Mouse (Mus musculus) lung, embryonic 15.5 days (tissue): ENCODE measurements around the gene Hils1. TPM values are rescaled to one million over a fixed set of nuclear protein-coding genes. Genes with fewer than 3 reads are reported as not detected.
"Not testable (repeated sequence)": the region's sequence is repeated elsewhere in the genome, so short reads cannot be mapped to it uniquely, and the experiment has no call there.

Experiments used
- ATAC-seq: fragments of 200-750 bp; cut with Nextera tagmentation; 2 replicates; pipeline ENCODE4 v1.8.0; 2017; ENCODE audit warnings: moderate number of reproducible peaks, borderline replicate concordance; ENCODE audit not compliant: low FRiP score, low TSS enrichment; ENCODE audit errors: extremely low read depth
- H3K27ac ChIP-seq: fragments of 300-500 bp; sonication (generic); 2 replicates; pipeline ENCODE4 v1.5.1; 2015; ENCODE audit warnings: moderate library complexity, mild to moderate bottlenecking, inconsistent platforms
- H3K27me3 ChIP-seq: fragments of 300-500 bp; sonication (generic); 2 replicates; pipeline ENCODE4 v1.6.1; 2015; ENCODE audit warnings: inconsistent platforms
- H3K36me3 ChIP-seq: fragments of 300-500 bp; sonication (generic); 2 replicates; pipeline ENCODE4 v1.6.1; 2015; ENCODE audit warnings: inconsistent platforms
- H3K4me1 ChIP-seq: fragments of 300-500 bp; sonication (generic); 2 replicates; pipeline ENCODE4 v1.6.1; 2015; ENCODE audit warnings: inconsistent platforms
- H3K4me2 ChIP-seq: fragments of 300-500 bp; sonication (generic); 2 replicates; pipeline ENCODE4 v1.6.1; 2015; ENCODE audit warnings: inconsistent platforms, mild to moderate bottlenecking, moderate library complexity
- H3K4me3 ChIP-seq: fragments of 300-500 bp; sonication (generic); 2 replicates; pipeline ENCODE4 v1.5.1; 2015; ENCODE audit warnings: mild to moderate bottlenecking, inconsistent platforms
- H3K9ac ChIP-seq: fragments of 300-500 bp; sonication (generic); 2 replicates; pipeline ENCODE4 v1.6.1; 2015; ENCODE audit warnings: inconsistent platforms
- H3K9me3 ChIP-seq: fragments of 300-500 bp; sonication (generic); 2 replicates; pipeline ENCODE4 v1.6.1; 2016; ENCODE audit warnings: inconsistent platforms
- WGBS: fragments of 180-500 bp; shearing (Covaris S2); methylation state at CpG from one replicate; pipeline ENCODE4 v1.1.7; 2015; 5-methylcytosine and 5-hydroxymethylcytosine counted together
- polyA plus RNA-seq: library from polyadenylated mRNA; unstranded; fragments of >200 nt; fragmentation: Nextera tagmentation; extraction: Ambion mirVana; gene quantifications from 2 replicates; pipeline ENCODE4 v1.2.1, GENCODE M21; 2015

The Hils1 gene
- polyA plus RNA-seq, 1 experiment from 2014 or later: not detected

DNA sequence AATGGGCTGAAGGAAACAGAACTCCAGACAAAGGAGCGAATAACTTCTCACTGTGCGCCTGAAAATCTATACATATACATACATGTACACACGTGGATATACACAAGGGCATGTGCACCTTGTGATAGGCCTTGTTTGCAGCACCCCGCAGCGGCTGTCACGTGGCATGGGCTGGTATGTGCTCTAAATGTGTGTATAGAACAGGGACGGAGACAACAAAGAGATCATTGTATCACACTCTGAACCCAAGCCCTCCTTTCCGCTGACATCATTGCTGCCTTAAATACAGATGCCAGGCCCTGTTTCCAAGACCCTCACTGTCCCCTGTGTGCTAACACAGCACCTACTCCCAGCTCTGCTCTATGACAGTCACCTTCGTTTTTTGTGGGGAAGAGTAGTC lies 12.3 kb upstream of the Hils1 start:
- Histone ChIP-seq H3K4me2 (no peak overlapping the region), H3K9ac (no peak overlapping the region), H3K4me3 (no peak overlapping the region), H3K27ac (peak overlapping the region; percentile 54), H3K36me3 (peaks cover 18% of the 10 kb centered on the region), H3K4me1 (peaks cover 30% of the 10 kb centered on the region), H3K27me3 (no peaks in the 10 kb centered on the region), H3K9me3 (no peaks in the 10 kb centered on the region)
- ATAC-seq: no peak
- WGBS: 59% methylated on average over 9 of the region's 9 CpGs

DNA sequence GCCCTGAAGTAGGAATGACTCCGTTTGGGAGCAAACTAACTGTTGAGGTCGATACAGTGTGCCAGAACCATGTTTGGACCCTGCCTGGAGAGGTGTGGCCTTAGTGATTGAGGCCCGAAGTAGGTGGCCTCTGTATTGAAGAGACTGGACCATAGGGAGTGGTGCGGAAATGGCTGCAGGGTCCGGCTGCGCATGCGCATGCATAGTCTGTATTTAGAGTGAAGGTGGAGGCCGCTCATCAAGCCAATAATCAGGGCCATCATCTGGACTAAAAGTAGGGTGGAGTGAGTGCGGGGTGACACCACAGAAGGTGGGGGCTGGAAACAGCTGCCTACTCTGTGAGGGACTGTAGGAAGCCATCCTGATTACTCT lies 9.7 kb upstream of the Hils1 start:
- H3K4me3 ChIP-seq: no peak overlapping the region
- H3K9ac ChIP-seq: no peak overlapping the region
- peak overlapping the region; percentile 84 for H3K27ac ChIP-seq
- WGBS: 82% methylated on average over 9 of the region's 9 CpGs
- H3K27me3 ChIP-seq: no peaks in the 10 kb centered on the region
- H3K4me2 ChIP-seq: peak overlapping the region; percentile 35; the same call in 1 of the 2 replicates
- H3K36me3 ChIP-seq: no peaks in the 10 kb centered on the region
- H3K4me1 ChIP-seq: peaks cover 33% of the 10 kb centered on the region
- H3K9me3 ChIP-seq: no peaks in the 10 kb centered on the region
- peak; percentile 19 for ATAC-seq

DNA sequence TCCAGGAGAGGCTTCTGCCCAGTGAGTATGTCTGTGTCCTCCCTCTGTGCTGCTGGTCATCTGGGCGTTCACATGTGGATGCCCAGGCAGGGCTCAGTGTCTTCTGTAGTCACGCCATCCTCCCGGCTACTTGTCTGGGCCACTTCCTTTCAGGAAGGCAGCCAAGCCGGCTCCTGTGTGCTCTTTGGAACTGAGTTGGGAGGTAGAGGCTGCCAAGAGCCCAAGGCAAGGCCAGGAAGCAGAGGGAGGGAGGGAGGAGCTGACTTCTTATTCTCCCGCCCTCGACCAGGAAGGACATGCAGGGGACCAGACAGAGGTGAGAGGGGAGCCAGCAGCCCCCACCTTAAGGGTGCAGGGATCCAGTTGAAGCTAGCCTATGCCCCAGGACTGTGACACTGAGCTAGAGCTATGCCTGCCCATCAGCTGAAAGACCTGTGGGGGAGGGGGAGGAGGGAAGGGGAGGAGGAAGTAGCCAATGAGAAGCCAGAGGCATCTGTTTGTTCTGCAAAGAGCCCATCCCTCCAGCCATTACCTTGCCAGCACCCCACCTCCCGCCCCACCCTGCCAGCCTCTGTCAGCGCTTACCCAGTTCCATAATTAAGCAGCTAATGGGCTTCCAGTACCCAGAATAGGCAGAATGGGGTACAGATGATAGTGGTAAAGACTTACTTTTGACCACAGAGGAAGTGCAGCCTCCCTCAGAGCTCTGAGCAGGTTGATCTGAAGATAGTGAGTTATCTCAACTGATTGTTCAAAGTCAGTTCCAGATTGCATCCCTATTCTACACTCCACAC lies 9.1 kb upstream of the Hils1 start:
- peak; percentile 83 for ATAC-seq
- whole genome bisulfite sequencing: 7% methylated on average over 8 of the region's 8 CpGs
- peak overlapping the region; percentile 35; the same call in 1 of the 2 replicates for H3K4me2 ChIP-seq

DNA sequence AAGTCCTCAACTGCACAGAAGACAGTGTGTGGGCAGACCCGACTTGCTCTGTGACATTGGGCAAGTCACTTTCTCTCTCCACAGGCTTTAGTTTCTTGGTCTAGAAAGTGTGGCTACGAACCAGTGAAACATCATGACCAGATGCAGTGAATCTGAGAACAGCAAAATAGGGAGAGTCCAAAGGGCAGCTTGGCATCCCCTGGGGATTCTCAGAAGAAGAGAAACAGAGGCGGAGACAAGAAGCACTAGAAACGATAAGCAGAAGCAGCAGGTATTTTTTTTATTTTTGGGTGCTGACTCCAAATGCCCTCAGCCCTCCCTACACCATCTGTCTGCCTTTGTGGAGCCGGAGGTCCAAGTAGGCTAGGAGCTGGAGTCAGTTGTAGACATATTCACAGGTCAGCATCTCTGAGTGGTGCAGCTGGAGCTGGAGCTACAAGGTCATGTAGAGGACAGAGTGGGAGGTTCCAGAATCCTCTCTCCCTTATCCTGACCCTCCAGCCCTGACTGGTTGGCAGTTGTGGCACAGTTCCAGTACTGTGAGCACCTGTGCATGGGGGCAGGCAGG lies 4.8 kb upstream of the Hils1 start:
- Histone ChIP-seq H3K4me3 (no peak overlapping the region), H3K4me1 (peaks cover 28% of the 10 kb centered on the region), H3K4me2 (no peak overlapping the region), H3K27ac (no peak overlapping the region), H3K9me3 (no peaks in the 10 kb centered on the region), H3K9ac (no peak overlapping the region), H3K27me3 (no peaks in the 10 kb centered on the region), H3K36me3 (no peaks in the 10 kb centered on the region)
- ATAC-seq: no peak
- 54% methylated on average over 5 of the region's 5 CpGs for WGBS

More for the DNA sequence above, 9.1 kb upstream of the Hils1 start:
- H3K27me3 ChIP-seq: no peaks in the 10 kb centered on the region
- H3K9me3 ChIP-seq: no peaks in the 10 kb centered on the region
- peak overlapping the region; percentile 84 for H3K27ac ChIP-seq
- peaks cover 36% of the 10 kb centered on the region for H3K4me1 ChIP-seq
- no peak overlapping the region for H3K4me3 ChIP-seq
- no peak overlapping the region for H3K9ac ChIP-seq
- no peaks in the 10 kb centered on the region for H3K36me3 ChIP-seq

- Histone ChIP-seq H3K27ac (no peak overlapping the region), H3K4me1 (no peaks in the 10 kb centered on the region), H3K4me3 (no peak overlapping the region), H3K36me3 (no peaks in the 10 kb centered on the region), H3K9ac (no peak overlapping the region), H3K9me3 (no peaks in the 10 kb centered on the region), H3K4me2 (no peak overlapping the region), H3K27me3 (no peaks in the 10 kb centered on the region)
- WGBS: 77% methylated on average over 7 of the region's 7 CpGs
- no peak for ATAC-seq
Observed at GRCm38 (mm10) chr11:94968187-94968586, 794 bp downstream of the Hils1 start.

- WGBS: 84% methylated on average over 4 of the region's 4 CpGs
Observed at GRCm38 (mm10) chr11:94969709-94970108, 2.3 kb downstream of the Hils1 start.

DNA sequence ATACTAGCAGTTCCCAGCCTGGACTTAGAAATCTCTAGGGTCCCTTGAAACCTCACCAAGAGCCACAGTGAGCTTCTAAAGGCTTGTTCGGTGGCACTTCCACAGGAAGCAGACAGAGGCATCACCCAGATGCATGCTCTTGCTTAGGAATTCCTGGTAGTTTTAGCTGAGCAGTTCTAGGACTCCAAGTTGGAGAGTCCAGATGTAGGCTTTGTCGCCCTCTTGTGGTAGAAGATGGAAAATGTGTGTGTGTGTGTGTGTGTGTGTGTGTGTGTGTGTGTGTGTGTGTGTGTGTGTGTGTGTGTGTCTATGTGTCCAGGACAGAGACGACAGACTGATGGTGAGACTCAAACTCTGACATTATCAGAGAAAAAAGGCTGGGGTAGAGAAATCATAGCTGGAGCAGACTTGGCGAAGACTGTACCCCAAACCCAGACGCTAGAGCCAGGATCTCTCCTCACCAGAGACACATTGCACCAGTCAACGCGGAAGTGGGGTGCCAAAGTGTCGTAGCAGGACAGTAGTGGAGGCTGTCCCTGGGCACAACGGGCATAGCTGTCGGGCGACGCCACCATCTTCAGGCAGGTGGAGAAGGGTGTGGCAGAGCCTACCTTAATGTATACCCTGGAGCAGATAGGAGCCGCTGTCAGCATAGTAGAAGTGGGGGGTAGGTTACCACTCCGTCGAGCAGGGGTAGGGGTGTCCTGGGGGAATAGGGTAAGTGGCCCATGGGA lies 3.0 kb downstream of the Hils1 start:
- no peaks in the 10 kb centered on the region for H3K4me1 ChIP-seq
- no peaks in the 10 kb centered on the region for H3K27me3 ChIP-seq
- H3K27ac ChIP-seq: no peak overlapping the region
- H3K4me3 ChIP-seq: no peak overlapping the region
- no peak overlapping the region for H3K4me2 ChIP-seq
- peak; percentile 43 for ATAC-seq
- no peaks in the 10 kb centered on the region for H3K9me3 ChIP-seq
- WGBS: 54% methylated on average over 15 of the region's 15 CpGs
- H3K36me3 ChIP-seq: no peaks in the 10 kb centered on the region
- H3K9ac ChIP-seq: no peak overlapping the region

More at GRCm38 (mm10) chr11:94969709-94970108, 2.3 kb downstream of the Hils1 start:
- ATAC-seq, H3K36me3 ChIP-seq, H3K4me2 ChIP-seq, H3K4me1 ChIP-seq, H3K27me3 ChIP-seq, H3K9ac ChIP-seq, H3K27ac ChIP-seq, H3K4me3 ChIP-seq, H3K9me3 ChIP-seq: not testable (repeated sequence)

GRCm38 (mm10) chr11:94971895-94972615 lies 4.7 kb downstream of the Hils1 start:
- H3K27me3 ChIP-seq: no peaks in the 10 kb centered on the region; the same call in 1 of the 2 replicates
- no peaks in the 10 kb centered on the region for H3K4me1 ChIP-seq
- no peaks in the 10 kb centered on the region for H3K9me3 ChIP-seq
- no peak overlapping the region for H3K4me3 ChIP-seq
- H3K36me3 ChIP-seq: no peaks in the 10 kb centered on the region
- 63% methylated on average over 16 of the region's 16 CpGs for WGBS
- no peak overlapping the region for H3K9ac ChIP-seq
- H3K4me2 ChIP-seq: no peak overlapping the region
- ATAC-seq: no peak
- no peak overlapping the region for H3K27ac ChIP-seq

DNA sequence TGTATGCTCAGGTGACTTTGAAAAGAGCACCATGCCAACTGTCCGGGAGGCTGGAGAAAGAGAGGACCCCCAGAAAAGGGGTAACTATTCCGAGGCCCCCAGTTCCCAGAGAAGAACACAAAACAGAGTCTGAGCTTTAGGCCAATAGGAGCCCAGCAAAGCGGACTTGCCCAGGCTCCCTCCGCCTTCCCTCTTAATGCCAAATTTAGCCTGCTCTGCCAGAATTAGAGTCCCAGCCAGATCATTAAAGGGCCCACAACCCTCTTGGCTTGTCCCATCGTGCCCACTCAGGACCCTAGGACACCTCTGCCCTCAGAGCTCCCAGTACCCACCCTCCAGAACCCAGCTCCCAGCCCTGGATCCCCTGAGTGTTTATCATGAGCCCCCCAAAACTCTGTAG lies 5.5 kb downstream of the Hils1 start:
- Histone ChIP-seq H3K9me3 (no peaks in the 10 kb centered on the region), H3K36me3 (no peaks in the 10 kb centered on the region), H3K9ac (no peak overlapping the region), H3K4me2 (no peak overlapping the region), H3K27me3 (no peaks in the 10 kb centered on the region; the same call in 1 of the 2 replicates), H3K4me1 (no peaks in the 10 kb centered on the region), H3K4me3 (no peak overlapping the region), H3K27ac (no peak overlapping the region)
- no peak for ATAC-seq
- WGBS: 51% methylated on average over 5 of the region's 5 CpGs

DNA sequence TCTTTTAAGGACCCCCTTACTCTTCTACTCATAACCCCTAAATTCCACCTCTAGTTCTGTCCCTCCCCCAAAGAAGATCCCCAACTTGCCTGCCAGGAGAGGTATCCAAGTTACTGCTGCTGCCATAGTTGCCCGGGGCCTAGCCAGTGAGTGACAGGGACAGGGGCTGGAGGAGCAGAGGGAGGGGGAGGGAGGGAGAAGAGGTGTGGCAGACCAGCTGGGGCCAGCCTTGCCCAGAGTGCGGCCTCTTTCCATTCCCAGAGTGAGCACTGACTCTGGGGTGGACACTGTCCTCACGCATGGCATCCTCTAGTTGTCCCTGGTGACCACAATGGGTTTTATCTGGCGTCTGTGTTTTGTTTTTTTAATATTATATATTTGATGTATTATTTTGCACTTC lies 5.9 kb downstream of the Hils1 start:
- 51% methylated on average over 4 of the region's 4 CpGs for WGBS
- Histone ChIP-seq H3K4me2 (no peak overlapping the region), H3K36me3 (no peaks in the 10 kb centered on the region), H3K4me1 (0 out of 2 replicates have a peak, but pooled peaks cover 1% of the 10 kb centered on the region), H3K9ac (no peak overlapping the region), H3K27ac (no peak overlapping the region), H3K9me3 (no peaks in the 10 kb centered on the region), H3K4me3 (no peak overlapping the region), H3K27me3 (no peaks in the 10 kb centered on the region; the same call in 1 of the 2 replicates)
- ATAC-seq: no peak

GRCm38 (mm10) chr11:94974951-94975350 lies 7.6 kb downstream of the Hils1 start:
- peaks cover 15% of the 10 kb centered on the region; the same call in 1 of the 2 replicates for H3K4me1 ChIP-seq
- ATAC-seq: no peak

More at GRCm38 (mm10) chr11:94974951-94975350, 7.6 kb downstream of the Hils1 start:
- 50% methylated on average over 2 of the region's 2 CpGs for WGBS
- Histone ChIP-seq H3K36me3 (no peaks in the 10 kb centered on the region), H3K4me2 (no peak overlapping the region), H3K9ac (no peak overlapping the region), H3K27ac (no peak overlapping the region), H3K4me3 (no peak overlapping the region), H3K27me3 (no peaks in the 10 kb centered on the region; the same call in 1 of the 2 replicates), H3K9me3 (no peaks in the 10 kb centered on the region)
